Mouse (Mus musculus): ENCODE data around the gene Slc24a3. TPM values are rescaled to one million over a fixed set of nuclear protein-coding genes. Genes with fewer than 3 reads are reported as not detected.

The Slc24a3 gene
- total and polyA plus RNA-seq, 3 experiments, result not detected

GRCm38 (mm10) chr2:145246384-145246783 is 78.8 kb downstream of the Slc24a3 start:
- Histone ChIP-seq H3K9me3 (replicated peaks; ENCODE audit: insufficient read depth, low read length) (no peaks in the 10 kb centered on the region), H3K36me3 (ENCODE audit: control insufficient read depth in 1 of 2, insufficient read depth in 2 of 2, low read length in 2 of 2) (no peaks in the 10 kb centered on the region), H3K4me1 (ENCODE audit: control insufficient read depth in 1 of 2, insufficient read depth in 2 of 2, low read length in 2 of 2) (no peaks in the 10 kb centered on the region), H3K79me2 (ENCODE audit: control insufficient read depth, insufficient read depth, low read length, poor library complexity) (no peaks in the 10 kb centered on the region), H3K27ac (ENCODE audit: control insufficient read depth, low read depth, low read length) (no peak overlapping the region), H3K9ac (ENCODE audit: control insufficient read depth, low read depth, low read length, poor library complexity, severe bottlenecking) (no peak overlapping the region), H3K27me3 (ENCODE audit: control insufficient read depth in 1 of 2, insufficient read depth in 2 of 2, low read length in 2 of 2) (no peaks in the 10 kb centered on the region), H3K4me3 (ENCODE audit: control insufficient read depth in 1 of 2, insufficient read depth in 1 of 2, low read depth in 2 of 2, low read length in 2 of 2) (no peak overlapping the region)
- TF ChIP-seq ZC3H11A (IDR thresholded peaks at IDR 0.05; ENCODE audit: low read depth, low read length), result no peak
- TF ChIP-seq UBTF (IDR thresholded peaks at IDR 0.05; ENCODE audit: borderline replicate concordance, insufficient read depth, low read depth, low read length), result no peak
- no peak for TF ChIP-seq RCOR1 (IDR thresholded peaks at IDR 0.05; ENCODE audit: low read depth, low read length)
- DNase-seq (ENCODE audit: low read depth, low spot score), result no peak

- H3K9me3 ChIP-seq (replicated peaks; ENCODE audit: insufficient read depth, low read length), result no peaks in the 10 kb centered on the region
- H3K4me3 ChIP-seq (ENCODE audit: control insufficient read depth in 1 of 2, insufficient read depth in 1 of 2, low read depth in 2 of 2, low read length in 2 of 2), result no peak overlapping the region
- H3K4me1 ChIP-seq (ENCODE audit: control insufficient read depth in 1 of 2, insufficient read depth in 2 of 2, low read length in 2 of 2), result no peaks in the 10 kb centered on the region
- no peak for DNase-seq (ENCODE audit: low read depth, low spot score)
- no peak overlapping the region for H3K9ac ChIP-seq (ENCODE audit: control insufficient read depth, low read depth, low read length, poor library complexity, severe bottlenecking)
- H3K27ac ChIP-seq (ENCODE audit: control insufficient read depth, low read depth, low read length), result no peak overlapping the region
- H3K27me3 ChIP-seq (ENCODE audit: control insufficient read depth in 1 of 2, insufficient read depth in 2 of 2, low read length in 2 of 2), result no peaks in the 10 kb centered on the region
- TF ChIP-seq CTCF (IDR thresholded peaks at IDR 0.05 in 2 of 3, conservative IDR thresholded peaks at IDR 0.05 in 1 of 3; ENCODE audit: control insufficient read depth in 1 of 3, insufficient read depth in 1 of 3, low read depth in 2 of 3, low read length in 3 of 3, poor library complexity in 1 of 3, severe bottlenecking in 1 of 3) (no peak), UBTF (IDR thresholded peaks at IDR 0.05; ENCODE audit: borderline replicate concordance, insufficient read depth, low read depth, low read length) (no peak), MAZ (IDR thresholded peaks at IDR 0.05; ENCODE audit: low read depth, low read length) (no peak), MXI1 (IDR thresholded peaks at IDR 0.05; ENCODE audit: low read depth, low read length) (no peak), NRF1 (IDR thresholded peaks at IDR 0.05; ENCODE audit: insufficient read depth, low read depth, low read length, poor library complexity, severe bottlenecking) (no peak), E2F4 (IDR thresholded peaks at IDR 0.05; ENCODE audit: borderline replicate concordance, low read depth, low read length) (no peak), POLR2AphosphoS5 (IDR thresholded peaks at IDR 0.05; ENCODE audit: borderline replicate concordance, low read depth, low read length) (no peak), MYB (IDR thresholded peaks at IDR 0.05; ENCODE audit: low read depth, low read length) (no peak), JUND (IDR thresholded peaks at IDR 0.05; ENCODE audit: low read depth, low read length) (no peak), CHD1 (IDR thresholded peaks at IDR 0.05; ENCODE audit: low read depth, low read length) (no peak), MYC (IDR thresholded peaks at IDR 0.05; ENCODE audit: low read depth, low read length) (no peak)
- H3K79me2 ChIP-seq (ENCODE audit: control insufficient read depth, insufficient read depth, low read length, poor library complexity), result no peaks in the 10 kb centered on the region
- H3K36me3 ChIP-seq (ENCODE audit: control insufficient read depth in 1 of 2, insufficient read depth in 2 of 2, low read length in 2 of 2), result no peaks in the 10 kb centered on the region
These were observed 80.6 kb downstream of the Slc24a3 start for GRCm38 (mm10) chr2:145248185-145248584.

- DNase-seq (ENCODE audit: low read depth, low spot score), result no peak
- Histone ChIP-seq H3K27ac (ENCODE audit: control insufficient read depth, low read depth, low read length) (no peak overlapping the region), H3K79me2 (ENCODE audit: control insufficient read depth, insufficient read depth, low read length, poor library complexity) (no peaks in the 10 kb centered on the region)
These were observed 89.8 kb downstream of the Slc24a3 start for GRCm38 (mm10) chr2:145257332-145257731.

More at GRCm38 (mm10) chr2:145257332-145257731, 89.8 kb downstream of the Slc24a3 start:
- no peaks in the 10 kb centered on the region for H3K4me1 ChIP-seq (ENCODE audit: control insufficient read depth in 1 of 2, insufficient read depth in 2 of 2, low read length in 2 of 2)
- no peaks in the 10 kb centered on the region for H3K27me3 ChIP-seq (ENCODE audit: control insufficient read depth in 1 of 2, insufficient read depth in 2 of 2, low read length in 2 of 2)
- H3K9ac ChIP-seq (ENCODE audit: control insufficient read depth, low read depth, low read length, poor library complexity, severe bottlenecking), result no peak overlapping the region
- no peaks in the 10 kb centered on the region for H3K9me3 ChIP-seq (replicated peaks; ENCODE audit: insufficient read depth, low read length)
- TF ChIP-seq NRF1 (IDR thresholded peaks at IDR 0.05; ENCODE audit: insufficient read depth, low read depth, low read length, poor library complexity, severe bottlenecking) (no peak), ELF1 (IDR thresholded peaks at IDR 0.05; ENCODE audit: low read depth, low read length) (no peak), ZKSCAN1 (IDR thresholded peaks at IDR 0.05; ENCODE audit: low read depth, low read length) (no peak), POLR2AphosphoS5 (IDR thresholded peaks at IDR 0.05; ENCODE audit: borderline replicate concordance, low read depth, low read length) (no peak), CHD1 (IDR thresholded peaks at IDR 0.05; ENCODE audit: low read depth, low read length) (no peak), GATA1 (IDR thresholded peaks at IDR 0.05; ENCODE audit: low read depth, low read length) (no peak), ZNF384 (IDR thresholded peaks at IDR 0.05; ENCODE audit: low read depth, low read length) (no peak), POLR2A (IDR thresholded peaks at IDR 0.05; ENCODE audit: control insufficient read depth in 1 of 2, insufficient read depth in 1 of 2, low read depth in 1 of 2, low read length in 2 of 2, poor library complexity in 1 of 2) (no peak), JUND (IDR thresholded peaks at IDR 0.05; ENCODE audit: low read depth, low read length) (no peak), MYB (IDR thresholded peaks at IDR 0.05; ENCODE audit: low read depth, low read length) (no peak), TBP (IDR thresholded peaks at IDR 0.05; ENCODE audit: low read depth, low read length) (no peak), NELFE (IDR thresholded peaks at IDR 0.05; ENCODE audit: low read depth, low read length) (no peak), USF2 (IDR thresholded peaks at IDR 0.05; ENCODE audit: borderline replicate concordance in 1 of 2, insufficient read depth in 1 of 2, low read depth in 1 of 2, low read length in 2 of 2) (no peak), SIN3A (IDR thresholded peaks at IDR 0.05; ENCODE audit: low read length) (no peak), GABPA (IDR thresholded peaks at IDR 0.05; ENCODE audit: low read depth, low read length) (no peak), POLR2AphosphoS2 (IDR thresholded peaks at IDR 0.05; ENCODE audit: low read length) (no peak), RAD21 (IDR thresholded peaks at IDR 0.05; ENCODE audit: low read depth, low read length) (no peak), MAZ (IDR thresholded peaks at IDR 0.05; ENCODE audit: low read depth, low read length) (no peak), USF1 (IDR thresholded peaks at IDR 0.05; ENCODE audit: low read depth, low read length) (no peak)
- no peaks in the 10 kb centered on the region for H3K36me3 ChIP-seq (ENCODE audit: control insufficient read depth in 1 of 2, insufficient read depth in 2 of 2, low read length in 2 of 2)
- H3K4me3 ChIP-seq (ENCODE audit: control insufficient read depth in 1 of 2, insufficient read depth in 1 of 2, low read depth in 2 of 2, low read length in 2 of 2), result no peak overlapping the region
